Mouse (Mus musculus): Measurements from ENCODE around the gene Man1a2. TPM values are rescaled to one million over a fixed set of nuclear protein-coding genes. Genes with fewer than 3 reads are reported as not detected.

The Man1a2 gene
- polyA plus RNA-seq (2017; shearing (Covaris generic)) = 10 to 100 TPM; 18.4 to 32.3 (median 26.3) TPM

GRCm38 (mm10) chr3:100685087-100685762 lies at the start of gene Man1a2:
Man1a2 (minus strand) TSS chr3:100685503.
- ATAC-seq = peak; percentile 78

GRCm38 (mm10) chr3:100734482-100735154 lies 49.3 kb upstream of the Man1a2 start:
- ATAC-seq = no peak

- ATAC-seq = no peak
Observed at GRCm38 (mm10) chr3:100731896-100732295, 46.6 kb upstream of the Man1a2 start.

- ATAC-seq = no peak
Observed at GRCm38 (mm10) chr3:100731347-100731746, 46.0 kb upstream of the Man1a2 start.

- no peak for ATAC-seq
Observed at GRCm38 (mm10) chr3:100728008-100728712, 42.9 kb upstream of the Man1a2 start.

GRCm38 (mm10) chr3:100725960-100726674 lies 40.8 kb upstream of the Man1a2 start:
- ATAC-seq = no peak

- no peak for ATAC-seq
Observed at GRCm38 (mm10) chr3:100720786-100721300, 35.5 kb upstream of the Man1a2 start.

GRCm38 (mm10) chr3:100716241-100716640 lies 30.9 kb upstream of the Man1a2 start:
- ATAC-seq = no peak

- ATAC-seq = no peak
Observed at GRCm38 (mm10) chr3:100715367-100715766, 30.1 kb upstream of the Man1a2 start.

- no peak for ATAC-seq
Observed at GRCm38 (mm10) chr3:100713142-100714005, 28.1 kb upstream of the Man1a2 start.

- no peak for ATAC-seq
Observed at GRCm38 (mm10) chr3:100712140-100712539, 26.8 kb upstream of the Man1a2 start.

GRCm38 (mm10) chr3:100711486-100711885 lies 26.2 kb upstream of the Man1a2 start:
- ATAC-seq = no peak

- no peak for ATAC-seq
Observed at GRCm38 (mm10) chr3:100707117-100707516, 21.8 kb upstream of the Man1a2 start.

GRCm38 (mm10) chr3:100705128-100705667 lies 19.9 kb upstream of the Man1a2 start:
- no peak for ATAC-seq

- no peak for ATAC-seq
Observed at GRCm38 (mm10) chr3:100703847-100704644, 18.7 kb upstream of the Man1a2 start.

GRCm38 (mm10) chr3:100702875-100703846 lies 17.9 kb upstream of the Man1a2 start:
- peak; percentile 81 for ATAC-seq

- ATAC-seq = no peak
Observed at GRCm38 (mm10) chr3:100688747-100689146, 3.4 kb upstream of the Man1a2 start.

GRCm38 (mm10) chr3:100686756-100687155 lies 1.5 kb upstream of the Man1a2 start:
- ATAC-seq = no peak

- peak; percentile 32 for ATAC-seq
Observed at GRCm38 (mm10) chr3:100685763-100686370, 564 bp upstream of the Man1a2 start.
